Mouse (Mus musculus) cortical plate, adult 2 months (tissue): ENCODE data around the gene Fbxo28.

Experiments
- CTCF ChIP-seq: fragments of 200-500 bp; IDR thresholded peaks from 2 replicates; pipeline ENCODE4 v1.5.1; 2011; ENCODE audit warnings: mild to moderate bottlenecking, control low read depth, low read length; ENCODE audit not compliant: insufficient read depth; ENCODE audit errors: extremely low read depth
- POLR2A ChIP-seq: fragments of 200-500 bp; IDR thresholded peaks from 2 replicates; pipeline ENCODE4 v1.6.1; 2011; ENCODE audit warnings: mild to moderate bottlenecking, low read length, control low read depth; ENCODE audit not compliant: insufficient read depth; ENCODE audit errors: extremely low read depth

- TF ChIP-seq CTCF (no peak), POLR2A (no peak)
Observed at GRCm38 (mm10) chr1:182371891-182372290, 30.5 kb upstream of the Fbxo28 start.
